7 mouse cellular contexts compared by ENCODE assay signal in genomic region chr3:63964100-63964921, GRCm38 (mm10). TPM values are rescaled to one million over a fixed set of nuclear protein-coding genes. Genes with fewer than 3 reads are reported as not detected.
A peak's percentile ranks its signal among the peaks of the same experiment; 100 is the strongest.
DNase-seq lines count a peak whose midpoint lies in the region; ATAC-seq and TF ChIP-seq lines count a peak whose summit lies in the region.

TSS of gene Slc33a1 (minus strand) at chr3:63964768.

- intact Hi-C loops in left cerebral cortex, postnatal 4 days (cut with DNase I), result no loop called here

- H3K36me3 ChIP-seq in embryonic facial prominence, embryonic 10.5 days (replicated peaks), result no peaks in the 10 kb centered on the region; the same call in 1 of the 2 replicates
- no peaks in the 10 kb centered on the region for H3K36me3 ChIP-seq in intestine, postnatal 0 days (ENCODE audit: control insufficient read depth, insufficient read depth)
- no peaks in the 10 kb centered on the region for H3K36me3 ChIP-seq in midbrain, embryonic 12.5 days
- H3K36me3 ChIP-seq in small intestine, adult 2 months (ENCODE audit: control insufficient read depth, insufficient read depth, low read length), result no peaks in the 10 kb centered on the region

- peak; percentile 72; the same call in 1 of the 2 replicates for TF ChIP-seq POLR2A in small intestine, adult 2 months (IDR thresholded peaks at IDR 0.05; ENCODE audit: low read depth, low read length)

- under 1% methylated on average over 69 of the region's 69 CpGs for WGBS in embryonic facial prominence, embryonic 10.5 days
- WGBS in intestine, postnatal 0 days, result under 1% methylated on average over 69 of the region's 69 CpGs
- WGBS in midbrain, embryonic 12.5 days, result under 1% methylated on average over 69 of the region's 69 CpGs
- under 1% methylated on average over 69 of the region's 69 CpGs for WGBS in small intestine, adult 2 months

- peak within 1 kb of the TSS; percentile 83 for H3K27ac ChIP-seq in embryonic facial prominence, embryonic 10.5 days (replicated peaks)
- H3K27ac ChIP-seq in intestine, postnatal 0 days (ENCODE audit: low read depth, low read length), result peak within 1 kb of the TSS; percentile 87
- H3K27ac ChIP-seq in midbrain, embryonic 12.5 days (replicated peaks), result peak within 1 kb of the TSS; percentile 87
- H3K27ac ChIP-seq in small intestine, adult 2 months (ENCODE audit: insufficient read depth, low read depth, low read length), result peak within 1 kb of the TSS; percentile 82

- H3K9ac ChIP-seq in intestine, postnatal 0 days (ENCODE audit: low read depth, low read length), result peak within 1 kb of the TSS; percentile 79
- peak within 1 kb of the TSS; percentile 83 for H3K9ac ChIP-seq in midbrain, embryonic 12.5 days (replicated peaks)

- peak; percentile 31; the same call in 1 of the 2 replicates for TF ChIP-seq CTCF in intestine, postnatal 0 days (IDR thresholded peaks at IDR 0.05; ENCODE audit: low read depth)
- TF ChIP-seq CTCF in small intestine, adult 2 months (IDR thresholded peaks at IDR 0.05; ENCODE audit: extremely low read depth, insufficient read length, insufficient replicate concordance, low read depth, low read length), result no peak

- H3K9me3 ChIP-seq in embryonic facial prominence, embryonic 10.5 days, result no peaks in the 10 kb centered on the region
- no peaks in the 10 kb centered on the region for H3K9me3 ChIP-seq in intestine, postnatal 0 days (ENCODE audit: control insufficient read depth)
- H3K9me3 ChIP-seq in midbrain, embryonic 12.5 days, result no peaks in the 10 kb centered on the region

- H3K27me3 ChIP-seq in embryonic facial prominence, embryonic 10.5 days (replicated peaks; ENCODE audit: low read depth, poor library complexity, severe bottlenecking), result peaks cover 10% of the 10 kb centered on the region; the same call in 1 of the 2 replicates
- H3K27me3 ChIP-seq in intestine, postnatal 0 days (replicated peaks; ENCODE audit: control insufficient read depth, insufficient read depth, low read length), result peaks cover 3% of the 10 kb centered on the region; the same call in 1 of the 2 replicates
- H3K27me3 ChIP-seq in midbrain, embryonic 12.5 days, result no peaks in the 10 kb centered on the region; the same call in 1 of the 2 replicates
- 0 out of 2 replicates have a peak, but pooled peaks cover 2% of the 10 kb centered on the region for H3K27me3 ChIP-seq in small intestine, adult 2 months (ENCODE audit: control insufficient read depth, insufficient read depth, low read length)

- peak within 1 kb of the TSS; percentile 89 for H3K4me2 ChIP-seq in intestine, postnatal 0 days (replicated peaks; ENCODE audit: low read depth)
- H3K4me2 ChIP-seq in midbrain, embryonic 12.5 days (replicated peaks), result peak within 1 kb of the TSS; percentile 84

- peak; percentile 99 for ATAC-seq in intestine, postnatal 0 days
- peak; percentile 97 for ATAC-seq in midbrain, embryonic 12.5 days (ENCODE audit: low FRiP score, low read depth)

- DNase-seq in adrenal gland, postnatal 10 days, result peak; percentile 99
- peak; percentile 98 for DNase-seq in embryonic facial prominence, embryonic 10.5 days (ENCODE audit: low spot score)
- peak; percentile 99 for DNase-seq in gonadal fat pad, adult 2 months (ENCODE audit: low read depth)
- DNase-seq in left cerebral cortex, postnatal 4 days, result peak; percentile 99

- peaks cover 26% of the 10 kb centered on the region for H3K4me1 ChIP-seq in embryonic facial prominence, embryonic 10.5 days
- H3K4me1 ChIP-seq in intestine, postnatal 0 days (replicated peaks; ENCODE audit: control insufficient read depth, insufficient read depth, low read length), result peaks cover 4% of the 10 kb centered on the region; the same call in 1 of the 2 replicates
- H3K4me1 ChIP-seq in midbrain, embryonic 12.5 days, result peaks cover 23% of the 10 kb centered on the region
- peaks cover 2% of the 10 kb centered on the region; the same call in 1 of the 2 replicates for H3K4me1 ChIP-seq in small intestine, adult 2 months (ENCODE audit: control insufficient read depth, insufficient read depth, insufficient read length, low read length)

- peak within 1 kb of the TSS; percentile 71 for H3K4me3 ChIP-seq in embryonic facial prominence, embryonic 10.5 days
- peak within 1 kb of the TSS; percentile 91 for H3K4me3 ChIP-seq in intestine, postnatal 0 days (ENCODE audit: low read depth, low read length)
- H3K4me3 ChIP-seq in midbrain, embryonic 12.5 days, result peak within 1 kb of the TSS; percentile 89
- peak within 1 kb of the TSS; percentile 90 for H3K4me3 ChIP-seq in small intestine, adult 2 months (ENCODE audit: low read depth, low read length)

RNA-seq across cellular contexts. Expression of gene Slc33a1, which starts in this region (rescaled TPM):
- total RNA-seq in adrenal gland, postnatal 10 days (2021), result 10 to 100 TPM; 23.7 to 26.5 TPM
- polyA plus RNA-seq in embryonic facial prominence, embryonic 10.5 days (2016; fragmentation: Nextera tagmentation; extraction: Ambion mirVana), result 11.3 and 12.8 TPM in 2 replicates
- 29.1 and 36.3 TPM in 2 replicates for polyA plus RNA-seq in gonadal fat pad, adult 2 months (2012; rRNA removed)
- 22.4 and 25.2 TPM in 2 replicates for polyA plus RNA-seq in intestine, postnatal 0 days (2015; fragmentation: Nextera tagmentation; extraction: Ambion mirVana)
- total RNA-seq in left cerebral cortex, postnatal 4 days (2021), result 10 to 100 TPM; 20.6 to 21.1 TPM
- polyA plus RNA-seq in midbrain, embryonic 12.5 days (2016; fragmentation: Nextera tagmentation; extraction: Ambion mirVana), result 13.5 and 15.2 TPM in 2 replicates
- polyA plus RNA-seq in small intestine, adult 2 months (2012; rRNA removed), result 13.1 and 15.1 TPM in 2 replicates

Comparison
In these comparisons a context has a peak if more than half of its experiments do, and no peak if none do; other contexts are left out.
1. Peak in every context shown above with its lines: DNase-seq, ATAC-seq, H3K4me3 ChIP-seq and H3K27ac ChIP-seq.